Mouse (Mus musculus): ENCODE data around the gene Cend1.
"Not testable (repeated sequence)": the region's sequence is repeated elsewhere in the genome, so short reads cannot be mapped to it uniquely, and the experiment has no call there.

The Cend1 gene

DNA sequence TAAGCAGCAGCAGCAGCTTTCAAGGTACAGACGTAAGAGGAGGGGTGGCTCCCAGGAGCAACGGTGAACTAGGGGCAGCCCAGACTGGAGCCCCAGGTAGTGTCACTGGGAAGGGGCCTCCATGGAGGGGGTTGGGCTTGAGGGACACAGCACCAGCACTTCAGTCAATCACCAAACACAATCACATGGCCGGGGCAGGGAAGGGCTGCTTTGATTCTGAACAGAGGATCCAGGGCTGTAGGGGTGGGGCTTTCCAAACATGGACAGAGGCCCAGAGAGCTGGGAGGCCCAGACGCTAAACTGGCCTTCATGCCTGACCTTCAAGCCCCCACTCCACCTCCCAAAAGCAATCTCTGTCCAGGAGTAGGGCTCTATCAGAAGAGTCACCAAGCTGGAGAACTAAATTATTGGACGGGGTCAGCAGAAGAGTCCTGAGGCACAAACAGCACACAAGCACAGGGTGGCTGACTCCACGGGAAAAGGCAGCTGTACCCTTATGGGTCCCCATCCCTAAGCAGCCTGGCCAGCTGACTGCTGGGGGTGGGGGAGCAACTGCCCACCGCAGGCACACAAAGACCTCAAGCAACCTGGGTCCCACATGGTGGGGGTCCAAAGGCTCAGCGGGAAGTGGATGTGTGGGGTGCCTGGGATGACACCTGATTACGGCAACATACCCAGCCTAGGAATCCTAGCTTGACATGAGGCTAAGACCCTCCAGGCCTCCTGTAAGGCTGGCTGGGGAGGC is 721 bp upstream of the Cend1 start:
- no peak for ATAC-seq (ENCODE audit: low TSS enrichment)

DNA sequence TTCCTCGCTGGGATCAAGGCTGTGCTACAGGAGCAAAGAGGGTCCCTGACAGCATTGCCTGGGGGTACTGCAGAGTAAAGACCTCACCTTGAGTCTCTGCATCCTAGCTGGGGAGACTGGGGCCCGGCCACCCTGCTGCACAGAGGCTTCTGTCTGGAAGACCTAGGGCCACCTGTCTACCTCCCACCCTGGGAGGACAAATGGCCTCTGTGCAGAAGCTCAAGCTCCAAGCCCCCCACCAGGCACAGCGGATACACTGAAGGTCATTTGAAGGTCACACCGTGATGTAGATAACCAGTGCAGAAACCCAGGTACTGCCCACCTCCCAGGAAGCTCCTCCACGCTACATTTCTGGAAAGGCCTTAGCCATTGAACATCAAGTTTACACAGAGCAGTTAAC is 590 bp downstream of the Cend1 start:
- no peak for ATAC-seq (ENCODE audit: low TSS enrichment)

DNA sequence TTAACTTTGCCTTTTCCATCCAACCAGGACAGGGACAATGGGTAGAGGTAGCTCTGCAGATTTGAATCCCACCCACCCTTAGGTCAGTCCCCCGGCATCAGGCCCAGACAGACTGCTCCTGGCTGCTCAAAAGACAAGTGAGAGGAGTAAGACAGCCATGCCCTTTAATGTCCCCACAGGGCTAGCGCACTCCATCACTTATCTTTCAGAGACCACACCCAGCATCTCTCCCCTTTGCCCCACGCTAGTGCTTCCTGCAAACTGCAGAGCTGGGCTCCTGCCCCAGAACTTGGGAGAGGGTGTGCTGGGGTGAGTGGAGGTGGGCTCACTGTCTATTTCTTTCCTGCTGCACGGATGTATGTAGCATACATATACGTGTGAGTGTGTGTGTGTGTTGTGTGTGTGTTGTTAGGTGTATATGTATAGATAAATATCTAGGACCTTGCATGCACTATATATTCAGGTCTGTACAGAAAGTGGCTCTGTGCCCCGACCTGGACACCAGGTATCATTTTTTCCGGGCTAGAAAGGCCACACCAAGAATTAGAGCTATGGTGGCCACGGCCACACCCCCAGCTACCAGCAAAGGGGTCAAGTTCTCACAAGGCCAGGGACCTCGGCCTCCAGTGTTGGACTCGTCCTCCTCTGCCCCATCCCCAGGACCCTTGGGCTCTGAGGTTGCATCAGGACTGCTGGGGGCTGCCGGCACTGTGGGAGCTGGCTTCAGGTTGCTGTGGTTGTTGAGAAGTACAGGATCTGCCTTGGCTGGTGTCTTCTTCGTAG is 2.2 kb downstream of the Cend1 start:
- no peak for ATAC-seq (ENCODE audit: low TSS enrichment)

DNA sequence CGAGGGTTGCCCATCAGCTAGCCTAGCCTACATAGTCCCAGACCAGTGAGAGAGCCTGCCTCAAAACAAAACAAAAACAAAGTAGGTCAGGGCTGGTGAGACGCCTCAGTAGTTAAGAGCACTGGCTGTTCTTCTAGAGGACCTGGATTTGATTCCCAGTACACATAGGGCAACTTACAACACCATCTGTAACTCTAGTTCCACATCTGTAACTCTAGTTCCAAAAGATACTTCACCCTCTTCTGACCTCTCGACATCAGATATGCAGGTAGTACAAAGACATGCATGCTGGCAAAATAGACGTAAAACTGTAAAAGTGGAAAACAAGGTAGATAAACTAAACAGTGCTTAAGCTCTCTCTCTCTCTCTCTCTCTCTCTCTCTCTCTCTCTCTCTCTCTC is 5.5 kb downstream of the Cend1 start:
- no peak for ATAC-seq (ENCODE audit: low TSS enrichment)

DNA sequence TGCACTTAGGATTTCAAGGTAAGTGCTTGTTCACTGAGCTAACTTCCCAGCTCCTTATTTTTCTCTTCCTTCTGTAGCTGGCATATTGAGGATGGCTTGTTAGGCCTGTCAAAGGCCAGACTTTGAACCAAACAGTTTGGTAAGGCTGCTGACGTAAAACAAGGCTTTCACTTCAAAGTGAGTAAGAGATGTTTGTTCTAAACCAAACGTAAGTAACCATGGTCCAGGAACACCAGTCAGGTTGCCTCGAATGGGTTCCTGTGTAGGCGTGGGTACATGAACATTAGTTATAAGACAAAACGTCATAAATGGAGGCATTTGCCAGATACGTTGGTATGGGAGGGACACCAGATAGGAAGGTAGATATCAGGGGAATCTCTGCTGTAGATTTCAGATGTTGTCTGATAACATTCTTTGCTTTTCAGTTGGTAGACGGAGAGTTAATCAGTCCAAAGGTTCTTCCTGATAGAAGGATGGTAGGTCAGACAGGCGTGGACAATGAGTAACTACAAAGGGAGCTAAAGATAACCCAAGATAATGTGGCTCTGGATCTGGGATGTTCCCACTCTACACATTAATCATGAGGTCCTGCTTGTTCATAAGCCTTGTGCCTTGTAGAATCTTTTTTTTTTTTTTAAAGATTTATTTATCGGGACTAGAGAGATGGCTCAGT is 9.1 kb downstream of the Cend1 start:
- ATAC-seq (ENCODE audit: low TSS enrichment) = no peak

DNA sequence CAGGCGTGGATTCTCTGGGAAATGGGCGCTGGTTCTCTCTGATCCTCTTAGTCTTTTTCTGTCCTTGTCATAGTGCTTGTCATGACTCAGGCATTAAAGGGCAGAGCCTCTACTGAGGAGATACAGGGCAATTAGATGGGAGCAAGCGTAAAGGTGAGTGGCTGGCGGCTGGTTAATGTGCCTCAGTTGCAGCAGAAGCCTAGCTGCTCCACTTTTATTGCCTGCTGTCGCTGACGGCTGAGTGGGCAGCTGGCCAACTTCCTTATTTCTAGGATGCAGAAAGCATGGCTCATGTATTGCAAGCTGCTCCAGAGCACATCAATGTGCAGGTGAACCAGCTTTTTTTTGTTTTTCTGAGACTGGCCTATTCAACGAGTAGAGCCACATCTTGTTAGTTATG is 10.3 kb downstream of the Cend1 start:
- ATAC-seq (ENCODE audit: low TSS enrichment) = no peak

DNA sequence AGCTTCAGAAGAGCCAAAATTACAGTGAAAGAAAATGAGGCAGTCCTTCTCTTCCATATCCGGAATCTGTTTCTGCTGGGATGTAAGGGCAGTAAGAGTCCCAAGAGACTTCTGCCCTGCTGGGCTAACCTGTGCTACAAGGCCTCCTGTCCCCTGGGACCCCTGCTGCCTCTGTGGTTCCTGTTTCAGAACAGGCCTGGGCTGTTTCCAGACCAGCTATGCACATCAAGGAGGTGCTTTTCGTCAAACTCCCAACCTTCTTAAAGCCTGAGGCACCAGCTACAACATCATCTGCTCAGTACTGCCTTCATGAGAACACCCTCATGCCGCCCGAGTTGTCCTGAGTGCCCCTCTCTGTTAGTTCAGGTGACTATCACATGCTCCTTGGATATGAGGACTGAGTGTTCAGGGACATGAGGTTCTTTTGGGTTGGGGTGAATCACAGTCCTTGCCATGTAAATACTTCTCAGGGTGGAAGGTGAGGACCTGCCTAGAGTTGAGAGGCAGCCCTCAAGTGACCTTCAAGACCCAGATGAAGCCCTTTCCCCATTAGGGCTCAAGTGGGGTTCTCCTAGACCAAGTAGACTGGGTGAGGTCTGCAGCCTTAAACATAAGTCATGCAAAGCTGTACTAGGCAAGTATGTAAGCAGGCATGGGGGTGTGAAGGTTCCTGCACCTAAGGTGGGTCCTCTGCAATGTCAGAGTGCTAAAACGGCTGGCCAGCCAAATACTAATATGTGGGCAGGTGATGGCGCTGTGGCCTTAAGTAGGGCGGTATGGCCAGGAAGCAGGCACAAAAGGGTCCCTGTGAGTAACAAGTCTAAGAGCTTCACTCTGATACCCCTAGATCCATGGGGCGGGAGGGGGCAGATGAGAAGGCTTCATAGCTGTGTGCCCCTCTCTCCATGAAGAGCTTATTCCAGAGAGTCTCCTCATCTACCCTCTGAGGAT is 11.3 kb downstream of the Cend1 start:
- no peak for ATAC-seq (ENCODE audit: low TSS enrichment)

DNA sequence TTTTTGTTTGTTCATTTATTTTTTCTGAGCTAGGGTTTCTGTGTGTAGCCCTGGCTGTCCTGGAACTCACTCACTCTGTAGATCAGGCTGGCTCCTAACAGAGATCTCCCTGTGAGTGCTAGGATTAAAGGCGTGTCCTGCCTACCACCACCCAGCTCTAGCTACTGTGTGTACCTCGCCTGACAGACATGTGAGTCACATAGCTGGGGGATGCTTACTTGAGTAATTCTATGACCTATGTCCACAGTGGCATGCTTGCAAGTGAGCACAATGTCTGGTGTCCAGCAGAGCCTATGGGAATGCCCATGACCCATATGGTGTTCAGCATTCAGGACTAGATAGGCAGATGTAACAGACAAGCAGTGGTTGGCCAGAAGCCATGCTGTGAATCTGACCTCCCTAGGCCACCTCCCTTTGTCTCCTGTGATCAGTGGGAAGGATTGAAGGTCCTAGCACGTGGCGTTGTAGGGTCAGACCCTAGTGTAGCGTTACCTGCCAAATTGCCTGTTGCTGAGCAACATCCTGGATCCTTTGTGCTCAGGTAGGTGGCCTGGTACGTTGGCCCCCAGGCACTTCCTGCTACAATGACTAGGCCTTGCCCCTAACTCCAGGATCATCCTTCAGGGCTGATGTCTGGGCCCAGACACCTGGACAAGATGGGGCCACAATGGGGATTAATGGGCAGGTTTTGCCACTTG is 13.0 kb downstream of the Cend1 start:
- ATAC-seq (ENCODE audit: low TSS enrichment) = no peak

DNA sequence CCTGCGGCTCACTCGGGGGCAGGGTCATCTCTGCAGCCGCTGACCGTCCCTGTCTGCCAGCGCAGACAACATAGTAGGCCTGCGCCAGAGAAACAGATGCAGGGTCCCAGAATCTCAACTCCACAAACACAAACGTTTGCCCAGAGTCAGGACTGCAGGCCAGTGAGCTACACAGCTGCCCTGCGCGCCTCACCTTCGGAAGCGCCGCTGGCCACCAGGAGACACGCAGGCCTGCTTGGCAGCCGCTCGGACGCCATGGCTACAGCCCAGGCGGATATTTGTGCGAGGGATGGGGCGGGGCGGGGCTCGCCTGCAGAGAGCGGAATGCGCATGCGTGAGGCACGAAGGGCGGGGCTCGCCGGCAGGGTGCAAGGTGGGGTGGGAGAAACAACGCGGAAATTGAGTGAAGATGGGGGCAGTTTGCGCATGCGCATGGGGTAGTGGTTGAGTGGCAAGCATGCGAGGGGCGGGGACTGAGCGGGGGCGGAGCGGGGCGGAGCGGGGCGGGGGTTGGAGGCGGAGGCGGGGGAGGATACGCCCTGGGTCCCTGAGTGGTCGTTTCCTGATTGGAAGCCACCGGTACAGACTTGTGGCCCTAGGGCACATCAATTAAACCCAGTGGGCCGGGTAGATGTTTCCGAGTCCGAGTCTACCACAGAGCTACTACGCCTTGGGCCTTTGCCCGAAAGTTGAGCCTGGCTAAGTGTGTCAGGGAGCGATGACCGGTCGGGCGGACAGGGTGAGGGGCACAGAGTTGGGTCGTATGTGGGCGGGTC is 15.3 kb downstream of the Cend1 start, which contains the start of gene Gatd1:
Gatd1 (minus strand) TSS at position 328 of the 776 bp plus-strand sequence.
- ATAC-seq (ENCODE audit: low TSS enrichment) = peak; percentile 75

DNA sequence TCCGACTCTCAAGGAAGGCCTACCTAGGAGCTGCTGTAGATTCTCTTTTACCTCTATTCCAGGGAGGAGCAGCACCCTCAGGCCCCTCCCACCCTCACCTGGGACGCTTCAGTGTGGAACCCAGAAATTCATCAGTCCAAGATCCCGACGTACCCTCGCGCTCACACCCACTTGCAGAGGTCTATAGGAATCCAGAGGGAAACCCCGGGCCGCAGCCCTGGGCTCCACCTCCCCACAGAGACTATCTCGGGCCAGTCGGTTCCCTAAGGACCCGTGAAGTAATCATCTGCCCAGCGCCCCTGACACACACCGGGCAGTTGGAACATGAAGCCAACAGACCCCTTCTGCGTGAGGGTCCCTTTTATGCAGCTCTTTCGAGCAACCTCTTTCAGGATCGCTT is 16.0 kb downstream of the Cend1 start:
- peak; percentile 15; the same call in 1 of the 2 replicates for ATAC-seq (ENCODE audit: low TSS enrichment)

DNA sequence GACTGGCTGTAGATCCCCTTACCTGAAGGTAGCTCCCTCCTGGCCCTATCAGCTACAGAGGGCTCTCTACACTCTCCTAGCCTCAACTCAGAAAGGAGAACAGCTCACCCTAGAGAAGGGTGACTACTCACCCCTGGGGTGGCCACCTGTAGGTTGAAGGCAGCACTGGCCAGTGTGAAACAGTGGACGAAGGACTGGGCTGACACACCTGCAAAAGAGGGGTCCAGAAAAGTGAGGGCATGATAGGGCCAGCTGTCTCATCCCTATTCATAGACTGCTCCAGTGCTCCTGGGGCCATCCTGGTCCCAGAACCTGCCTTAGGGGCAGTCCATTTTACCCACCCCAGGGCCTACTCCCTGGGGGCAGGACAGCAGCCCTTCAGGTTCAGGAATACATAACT is 17.6 kb downstream of the Cend1 start:
- ATAC-seq (ENCODE audit: low TSS enrichment) = no peak

DNA sequence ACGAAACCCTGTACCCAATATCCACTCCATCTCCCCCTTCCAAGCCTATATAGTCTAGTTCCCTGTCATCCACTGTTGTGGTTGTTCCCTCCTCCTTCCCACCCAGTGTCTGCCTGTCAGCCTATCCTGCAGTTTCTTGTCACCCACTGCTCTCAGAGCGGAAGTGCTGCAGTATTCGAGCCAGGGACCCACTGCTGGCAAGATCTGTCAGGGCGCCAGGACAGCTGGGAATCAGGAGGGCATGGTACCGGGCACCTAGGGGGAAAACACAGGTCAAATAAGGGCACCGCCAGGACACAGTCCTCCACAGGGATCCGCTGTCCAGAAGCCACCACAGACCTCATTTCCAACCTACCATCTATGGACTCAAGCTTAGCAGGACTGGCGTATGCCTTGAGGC is 18.7 kb downstream of the Cend1 start:
- no peak for ATAC-seq (ENCODE audit: low TSS enrichment)

DNA sequence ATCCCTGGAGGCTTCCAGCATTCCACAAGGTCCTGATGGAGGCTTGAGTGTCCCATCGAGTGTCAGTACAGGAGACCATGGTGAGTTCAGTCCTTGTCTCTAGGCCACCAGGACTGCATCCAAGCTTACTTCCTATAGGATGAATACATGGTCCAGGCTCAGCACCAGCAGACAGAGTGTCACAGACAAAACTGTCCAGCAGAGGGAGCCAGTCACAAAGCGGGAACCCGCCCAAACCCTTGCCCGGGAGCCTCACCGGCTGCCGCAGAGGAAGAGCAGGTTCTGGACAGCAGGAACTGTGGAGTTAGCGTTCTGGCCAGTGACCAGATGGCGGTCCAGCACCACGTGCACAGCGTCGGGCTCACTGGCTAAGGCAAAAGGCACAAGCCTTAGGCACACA is 20.5 kb downstream of the Cend1 start:
- ATAC-seq (ENCODE audit: low TSS enrichment) = peak; percentile 79

DNA sequence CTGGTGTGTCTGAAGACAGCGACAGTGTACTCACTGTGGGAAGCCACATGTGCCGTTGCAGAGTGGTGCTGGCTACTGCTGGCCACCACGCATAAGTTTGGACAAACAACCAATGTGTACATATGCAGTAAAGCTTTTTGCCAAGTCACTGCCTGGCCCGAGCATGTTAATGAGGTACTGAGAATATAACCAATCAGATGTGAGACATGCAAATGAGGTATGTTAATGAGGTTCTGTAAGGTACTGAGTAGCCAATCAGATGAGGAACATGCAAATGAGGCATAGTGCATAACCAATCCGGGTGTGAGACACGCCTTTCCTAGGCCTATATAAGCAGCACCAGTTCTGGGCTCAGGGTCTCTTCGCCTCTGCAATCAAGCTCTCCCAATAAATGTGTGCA is 21.6 kb downstream of the Cend1 start:
- not testable (repeated sequence) for ATAC-seq (ENCODE audit: low TSS enrichment)

DNA sequence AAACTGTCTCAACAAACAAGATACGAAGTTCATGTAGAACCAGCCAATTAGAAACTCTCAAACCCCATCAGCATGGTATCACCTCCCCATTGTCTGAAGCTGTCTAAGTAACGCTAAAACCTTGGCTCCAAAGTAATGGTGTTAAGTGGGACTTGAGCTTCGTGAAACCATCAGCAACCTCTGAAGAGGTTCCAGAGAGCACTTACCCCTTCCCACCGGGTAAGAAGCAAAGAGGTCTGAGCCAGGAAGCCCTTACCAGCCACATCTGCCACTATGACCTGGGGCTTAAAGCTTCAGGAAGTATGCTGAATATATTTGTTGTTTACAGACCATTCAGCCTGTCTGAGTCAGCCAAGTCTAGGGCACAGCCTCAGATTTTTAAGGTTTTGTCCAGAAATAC is 23.8 kb downstream of the Cend1 start:
- ATAC-seq (ENCODE audit: low TSS enrichment) = no peak

DNA sequence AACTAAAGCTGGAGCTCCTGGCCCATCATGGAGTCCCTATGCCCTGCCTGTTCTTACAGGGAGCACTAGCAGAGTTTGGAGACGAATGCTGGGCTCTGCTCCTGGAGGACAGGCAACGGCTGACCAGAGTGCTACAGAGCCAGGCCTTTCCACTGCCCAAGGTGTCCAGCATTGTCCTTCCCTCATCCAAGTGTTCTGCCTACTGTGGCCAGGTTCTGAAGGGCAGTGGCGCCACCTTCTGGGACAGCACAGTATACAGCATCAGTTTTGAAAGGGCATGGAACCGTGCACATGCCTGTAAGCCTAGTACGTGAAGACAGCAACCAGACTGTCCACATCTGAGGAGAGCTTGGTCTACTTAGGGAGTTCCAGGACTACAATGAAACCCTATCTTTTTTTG is 26.0 kb downstream of the Cend1 start:
- peak; percentile 64; the same call in 1 of the 2 replicates for ATAC-seq (ENCODE audit: low TSS enrichment)

DNA sequence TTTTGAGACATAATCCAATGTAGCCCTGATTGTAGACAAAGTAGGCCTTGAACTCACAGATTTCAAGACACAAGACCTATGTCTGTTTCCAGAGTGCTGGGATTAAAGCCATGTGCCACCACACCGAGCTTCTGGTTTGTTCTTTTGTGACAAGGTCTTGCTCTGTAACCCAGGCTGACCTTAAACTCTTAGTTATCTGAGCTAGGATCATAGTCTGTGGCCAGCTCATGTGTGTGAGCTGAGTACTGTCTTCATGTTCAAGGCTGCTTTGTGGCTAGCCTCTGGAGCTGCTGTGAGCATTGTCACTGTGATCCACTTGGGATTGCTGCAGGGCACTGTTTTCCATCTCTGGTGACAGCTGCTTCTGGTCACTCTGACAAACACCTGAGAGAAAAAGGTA is 33.9 kb downstream of the Cend1 start:
- ATAC-seq (ENCODE audit: low TSS enrichment) = no peak

DNA sequence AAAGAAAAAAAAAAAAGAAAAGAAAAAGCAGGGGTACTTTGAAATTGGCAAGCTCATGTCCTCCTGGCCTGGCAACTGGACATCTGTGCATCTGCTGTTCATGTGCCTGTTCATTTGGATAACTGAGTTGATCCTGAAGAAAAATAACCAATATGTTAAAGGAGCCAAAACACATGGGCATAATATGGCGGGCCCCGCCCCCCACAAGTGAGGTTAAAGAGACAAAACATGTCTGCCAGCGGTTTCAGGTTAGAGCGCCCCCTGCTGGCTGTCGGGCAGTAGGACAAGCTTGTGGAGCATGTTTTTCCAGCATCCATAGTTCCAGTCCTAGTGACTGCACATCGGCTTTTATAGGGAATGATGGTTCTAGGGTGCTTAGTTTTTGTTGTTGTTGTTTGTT is 34.5 kb downstream of the Cend1 start:
- ATAC-seq (ENCODE audit: low TSS enrichment) = no peak

DNA sequence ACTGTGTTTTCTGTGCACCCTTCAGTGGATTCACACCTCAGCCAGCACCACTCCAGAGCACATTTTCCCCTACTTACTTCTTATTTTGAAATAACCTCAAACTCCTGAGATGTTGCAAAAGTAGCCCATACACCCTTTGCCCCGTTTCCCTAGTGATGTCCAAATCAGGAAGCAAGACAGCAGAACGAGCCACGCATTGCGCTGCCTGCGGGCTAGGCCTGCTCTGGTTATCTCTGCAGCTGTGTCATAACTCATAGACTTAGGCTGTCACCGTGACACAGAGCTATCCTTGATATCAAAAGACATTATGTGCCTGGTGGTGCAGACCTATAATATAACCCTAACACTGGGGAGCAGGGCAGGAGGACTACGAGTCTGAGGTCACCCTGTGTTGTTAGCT is 35.1 kb downstream of the Cend1 start:
- no peak for ATAC-seq (ENCODE audit: low TSS enrichment)

DNA sequence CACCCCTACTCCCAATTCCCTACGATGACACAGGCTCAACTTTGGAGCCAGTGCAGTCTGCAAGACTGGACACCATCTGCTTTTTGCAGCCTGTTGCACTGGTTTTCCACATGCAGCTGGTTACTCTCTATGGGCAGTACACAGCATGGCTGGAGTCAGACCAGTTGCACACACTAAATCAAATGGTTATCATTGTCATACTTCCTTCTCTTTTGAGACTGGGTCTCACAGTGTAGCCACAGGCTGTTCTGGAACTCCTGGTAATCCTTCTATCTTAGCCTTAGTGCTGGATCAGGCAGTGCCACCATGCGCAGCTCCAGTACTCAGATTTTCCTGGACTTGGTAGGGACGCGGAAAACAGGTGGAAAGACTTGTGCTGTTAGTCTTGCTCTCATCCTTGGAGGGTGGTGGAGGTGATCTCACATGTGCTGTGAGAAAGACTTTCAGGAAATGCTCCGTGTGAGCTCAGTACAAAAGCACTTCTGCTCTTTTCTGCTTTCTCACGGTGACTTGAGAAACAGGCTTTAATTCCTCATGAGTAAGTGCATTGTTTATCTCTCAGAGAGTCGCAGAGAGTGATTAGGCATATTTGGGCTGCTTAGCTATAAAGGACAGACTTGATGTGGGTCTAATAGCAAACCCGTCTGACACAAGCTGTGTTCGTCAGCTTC is 36.6 kb downstream of the Cend1 start:
- no peak for ATAC-seq (ENCODE audit: low TSS enrichment)

All from frontal cortex, adult (tissue).